ENCODE assay signal across 30 mouse cellular contexts in the genomic region with DNA sequence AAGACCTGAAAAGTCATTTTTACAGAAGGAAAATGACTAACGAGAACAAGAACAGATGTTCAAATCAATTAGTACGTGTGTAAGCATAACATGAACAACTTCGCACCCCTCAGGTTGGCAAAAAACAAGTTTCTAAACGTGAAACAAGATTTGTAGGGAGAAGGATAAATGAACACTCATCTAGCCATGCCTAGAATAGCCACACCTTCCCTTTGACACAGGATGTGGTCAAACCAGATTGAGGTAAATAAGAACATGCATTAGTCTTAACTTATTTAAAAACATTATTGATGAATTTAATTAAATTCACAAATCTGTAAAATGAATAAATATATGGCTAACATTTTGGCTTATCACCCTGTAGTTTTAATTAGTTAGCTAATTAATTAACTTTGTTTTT. TPM values are rescaled to one million over a fixed set of nuclear protein-coding genes. Genes with fewer than 3 reads are reported as not detected.
"Had no signal": no experiment of that assay in that cellular context is flagged by ENCODE, and none has a peak within 500 bp of the region (broad histone marks: within the 10 kb centered on the region; RNA-seq: fewer than 3 reads in every experiment).

No protein-coding gene starts in this region.

- H3K4me3 ChIP-seq: layer of hippocampus, adult 2 months; limb, embryonic 10.5 days; limb, embryonic 13.5 days; liver, embryonic 12.5 days; liver, embryonic 15.5 days; lung, embryonic 15.5 days; midbrain, embryonic 12.5 days; myocyte had no signal

- H3K4me2 ChIP-seq: limb, embryonic 13.5 days; liver, embryonic 12.5 days; liver, embryonic 15.5 days; lung, embryonic 15.5 days; midbrain, embryonic 12.5 days had no signal

- H3K27me3 ChIP-seq: limb, embryonic 13.5 days; liver, embryonic 15.5 days had no signal

- H3K27ac ChIP-seq: kidney, postnatal 0 days; layer of hippocampus, adult 2 months; limb, embryonic 10.5 days; limb, embryonic 13.5 days; liver, embryonic 12.5 days; liver, embryonic 15.5 days; lung, embryonic 15.5 days; midbrain, embryonic 12.5 days; stomach, postnatal 0 days had no signal

- H3K36me3 ChIP-seq: limb, embryonic 10.5 days; limb, embryonic 13.5 days; liver, embryonic 12.5 days; liver, embryonic 15.5 days; lung, embryonic 15.5 days; midbrain, embryonic 12.5 days had no signal

- H3K9me3 ChIP-seq: limb, embryonic 10.5 days; limb, embryonic 13.5 days; liver, embryonic 12.5 days; liver, embryonic 15.5 days; lung, embryonic 15.5 days; midbrain, embryonic 12.5 days had no signal

- H3K9ac ChIP-seq: limb, embryonic 13.5 days; liver, embryonic 12.5 days; liver, embryonic 15.5 days; lung, embryonic 15.5 days; midbrain, embryonic 12.5 days had no signal

- ATAC-seq: liver, embryonic 12.5 days; midbrain, embryonic 16.5 days had no signal

- DNase-seq: kidney, postnatal 25 days; layer of hippocampus, adult 9-11 months; liver; lung, adult 18-20 months; lung, postnatal 10 days; lung, postnatal 36 days; right cerebral cortex, postnatal 4 days; thymus, adult 2 months; thymus, postnatal 14 days; thymus, postnatal 4 days had no signal

- H3K4me1 ChIP-seq: limb, embryonic 10.5 days; limb, embryonic 13.5 days; liver, embryonic 15.5 days; lung, embryonic 15.5 days had no signal

RNA-seq across cellular contexts. Expression of gene Olig3, which starts 35.5 kb away (rescaled TPM):
- total RNA-seq: layer of hippocampus, adult 2 months; layer of hippocampus, postnatal 25 days; left cerebral cortex, adult 18-20 months; left cerebral cortex, postnatal 25 days; megakaryocyte progenitor cell, adult 5-6 weeks; megakaryocyte-erythroid progenitor cell, adult 5-6 weeks; monocyte, adult 5-6 weeks had no signal
- polyA plus RNA-seq: kidney, embryonic 14.5 days; kidney, postnatal 0 days; large intestine, adult 2 months; limb, embryonic 10.5 days; limb, embryonic 13.5 days; liver, embryonic 12.5 days; liver, embryonic 15.5 days; lung, embryonic 15.5 days; myocyte; stomach, embryonic 14.5 days; stomach, postnatal 0 days had no signal
